Mouse (Mus musculus) stomach, postnatal 0 days (tissue): Measurements from ENCODE around the gene Akr1c12.
"Not testable (repeated sequence)": the region's sequence is repeated elsewhere in the genome, so short reads cannot be mapped to it uniquely, and the experiment has no call there.

Experiments
- CTCF ChIP-seq: IDR thresholded peaks from 2 replicates; pipeline ENCODE4 v1.5.1; 2016; ENCODE audit warnings: antibody characterized with exemption, low read depth, mild to moderate bottlenecking, moderate library complexity
- EP300 ChIP-seq: optimal IDR thresholded peaks from 2 replicates; pipeline ENCODE3; 2016; ENCODE audit warnings: antibody characterized with exemption

DNA sequence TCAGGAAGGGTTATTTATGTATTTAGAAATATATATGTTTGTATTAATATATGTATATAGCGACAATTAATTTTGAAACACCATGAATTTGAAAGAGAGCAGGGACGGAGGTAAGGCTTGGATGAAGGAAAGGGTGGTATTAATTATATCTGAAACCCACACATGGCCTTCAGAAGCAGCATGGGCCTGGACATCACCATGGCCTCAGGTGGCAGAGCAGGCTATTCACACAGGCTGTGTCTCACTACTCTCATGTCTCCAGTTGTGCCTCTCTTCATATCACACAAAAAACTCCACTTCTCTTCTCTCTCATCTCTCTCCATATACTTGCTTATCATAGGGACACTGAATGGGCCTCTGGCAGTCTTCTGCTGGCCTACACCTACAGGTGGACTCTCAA lies 13.8 kb downstream of the Akr1c12 start:
- not testable (repeated sequence) for TF ChIP-seq CTCF, EP300
